Mouse (Mus musculus) neural tube, embryonic 11.5 days (tissue): ENCODE measurements at regions not wholly inside any gene's neighbourhood (a gene's known extent, or its start where the extent isn't known, plus 50 kb on each side); places are given as distances from the start of the nearest gene placed in this dataset.
A peak's percentile ranks its signal among the peaks of the same experiment; 100 is the strongest.

ENCODE experiments used
- ATAC-seq: fragments of 200-750 bp; cut with Nextera tagmentation; 2 replicates; pipeline ENCODE4 v1.8.0; 2017; ENCODE audit warnings: moderate number of reproducible peaks, mild to moderate bottlenecking, moderate TSS enrichment, moderate library complexity; ENCODE audit not compliant: insufficient read depth, low FRiP score, low TSS enrichment
- DNase-seq: peaks from one replicate; pipeline ENCODE4 v3.0.0-alpha.2; 2015; ENCODE audit warnings: low spot score
- H3K27ac ChIP-seq: fragments of 300-500 bp; sonication (generic); 2 replicates; pipeline ENCODE4 v1.5.1; 2014; ENCODE audit warnings: low read depth, mild to moderate bottlenecking, low read length
- H3K27me3 ChIP-seq: fragments of 300-500 bp; sonication (generic); 2 replicates; pipeline ENCODE4 v1.6.1; 2014; ENCODE audit warnings: mild to moderate bottlenecking, low read length, mixed read lengths; ENCODE audit not compliant: control insufficient read depth, insufficient read depth
- H3K36me3 ChIP-seq: fragments of 300-500 bp; sonication (generic); 2 replicates; pipeline ENCODE4 v1.6.1; 2014; ENCODE audit warnings: mild to moderate bottlenecking, low read length, moderate library complexity, mixed read lengths; ENCODE audit not compliant: control insufficient read depth, insufficient read depth
- H3K4me1 ChIP-seq: fragments of 300-500 bp; sonication (generic); 2 replicates; pipeline ENCODE4 v1.6.1; 2014; ENCODE audit warnings: low read length, mixed read lengths; ENCODE audit not compliant: control insufficient read depth, insufficient read depth
- H3K4me2 ChIP-seq: fragments of 300-500 bp; sonication (generic); 2 replicates; pipeline ENCODE4 v1.6.1; 2014; ENCODE audit warnings: low read depth, mild to moderate bottlenecking, moderate library complexity
- H3K4me3 ChIP-seq: fragments of 300-500 bp; sonication (generic); 2 replicates; pipeline ENCODE4 v1.5.1; 2014; ENCODE audit warnings: low read depth, low read length
- H3K9ac ChIP-seq: fragments of 300-500 bp; sonication (generic); 2 replicates; pipeline ENCODE4 v1.6.1; 2014; ENCODE audit warnings: mild to moderate bottlenecking, low read length
- H3K9me3 ChIP-seq: fragments of 300-500 bp; sonication (generic); 2 replicates; pipeline ENCODE4 v1.6.1; 2016; ENCODE audit warnings: low read length; ENCODE audit not compliant: control insufficient read depth
- WGBS: fragments of 180-500 bp; shearing (Covaris S2); extraction: QIAGEN DNeasy Blood & Tissue Kit; methylation state at CpG from one replicate; pipeline ENCODE4 v1.1.7; 2014; 5-methylcytosine and 5-hydroxymethylcytosine counted together

DNA sequence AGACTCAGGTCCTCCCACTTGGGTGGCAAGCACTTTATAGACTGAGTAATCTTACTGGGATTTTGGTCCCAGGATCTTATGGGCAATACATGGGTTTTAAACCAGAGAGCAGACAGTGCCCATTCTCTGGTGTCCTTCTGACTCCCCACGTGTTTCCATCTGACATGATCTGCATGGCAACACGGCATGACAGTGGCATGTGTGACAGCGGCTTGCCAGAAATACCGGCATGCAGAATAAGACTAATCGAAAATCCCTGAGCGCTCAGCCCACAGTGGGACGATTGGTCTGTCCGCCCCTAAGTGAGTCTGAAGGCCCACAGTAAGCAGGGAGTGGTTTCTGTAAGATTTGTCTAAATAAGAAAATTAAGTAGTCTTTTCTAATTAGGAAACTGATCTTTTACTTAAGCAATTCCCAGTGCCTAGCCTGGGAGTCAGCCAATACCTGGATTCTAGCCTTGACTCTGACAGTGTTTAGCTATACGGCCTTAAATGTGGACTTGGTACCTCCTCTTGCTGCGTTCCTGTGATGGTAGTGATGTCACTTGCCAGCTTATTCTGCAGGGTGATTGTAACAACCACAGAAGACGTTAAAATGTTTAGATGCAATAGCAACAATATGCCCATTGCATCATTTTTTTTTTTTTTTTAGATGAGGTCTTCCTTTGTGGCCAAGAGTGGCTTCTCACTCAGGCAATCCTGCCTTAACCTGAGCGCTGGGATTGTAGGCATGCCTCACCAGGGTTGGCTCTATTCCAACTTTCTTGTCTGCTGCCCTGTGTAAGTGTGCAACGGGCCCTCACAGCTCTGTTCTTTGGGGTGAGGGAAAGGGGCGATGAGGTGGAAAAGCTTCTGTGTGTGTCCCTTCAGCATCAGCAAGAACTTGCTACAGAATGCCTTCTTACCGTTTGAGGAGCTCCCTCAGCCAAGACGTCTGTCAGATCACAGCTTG lies 71.8 kb downstream of the Enc1 start:
- Histone ChIP-seq H3K9me3 (no peaks in the 10 kb centered on the region), H3K27ac (no peak overlapping the region), H3K4me2 (no peak overlapping the region), H3K9ac (no peak overlapping the region), H3K4me3 (no peak overlapping the region), H3K4me1 (peaks cover 23% of the 10 kb centered on the region), H3K27me3 (no peaks in the 10 kb centered on the region), H3K36me3 (no peaks in the 10 kb centered on the region)
- 82% methylated on average over 16 of the region's 16 CpGs for WGBS
- DNase-seq (no peak), ATAC-seq (no peak)

DNA sequence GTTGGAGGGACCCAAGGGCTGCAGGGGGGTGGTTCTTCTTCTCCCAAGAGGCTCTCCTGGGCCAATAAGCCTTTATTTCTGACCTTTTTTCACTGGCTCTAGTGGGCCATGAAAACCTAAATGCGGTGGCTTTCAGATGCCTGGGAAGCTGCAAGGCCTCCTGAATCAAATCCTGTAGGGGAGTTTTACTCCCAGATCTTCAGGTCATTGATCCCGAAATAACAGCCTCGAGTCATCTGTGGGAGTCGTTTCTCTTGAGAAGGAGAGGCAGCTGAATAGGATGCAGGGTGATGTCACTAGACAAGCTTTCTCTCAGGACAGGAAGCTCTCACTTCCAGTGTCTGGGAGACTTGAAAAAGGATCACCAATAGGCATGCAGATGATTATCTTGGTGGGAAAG lies 70.4 kb downstream of the Enc1 start:
- Histone ChIP-seq H3K4me3 (no peak overlapping the region), H3K9ac (no peak overlapping the region), H3K27me3 (no peaks in the 10 kb centered on the region), H3K4me1 (peaks cover 15% of the 10 kb centered on the region), H3K27ac (0 out of 2 replicates have a peak overlapping the region, but pooled peaks have one; percentile 42), H3K9me3 (no peaks in the 10 kb centered on the region), H3K4me2 (no peak overlapping the region), H3K36me3 (no peaks in the 10 kb centered on the region)
- WGBS: 9% methylated on average over 4 of the region's 4 CpGs
- DNase-seq: no peak
- ATAC-seq: 0 out of 2 replicates have a peak, but pooled peaks have one; percentile 55

DNA sequence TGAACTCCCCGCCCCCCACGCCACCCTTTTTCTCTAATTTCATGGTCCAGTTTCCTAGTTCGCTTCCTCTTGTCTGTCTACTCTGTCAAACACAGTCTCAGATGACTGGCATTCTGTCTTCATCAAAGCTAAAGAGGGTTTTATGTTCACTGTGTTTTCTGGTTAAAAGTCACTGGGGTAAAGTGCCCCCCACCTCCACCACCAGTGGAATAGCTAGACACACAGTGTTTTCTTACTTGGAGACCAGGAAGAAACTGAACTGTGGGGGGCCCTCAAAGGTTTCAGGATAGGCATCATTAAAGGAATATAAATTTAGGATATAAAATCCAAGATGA lies 69.9 kb downstream of the Enc1 start:
- 13% methylated on average over 3 of the region's 3 CpGs for WGBS
- Histone ChIP-seq H3K9me3 (no peaks in the 10 kb centered on the region), H3K4me1 (peaks cover 14% of the 10 kb centered on the region), H3K9ac (no peak overlapping the region), H3K36me3 (no peaks in the 10 kb centered on the region), H3K4me2 (no peak overlapping the region), H3K27ac (0 out of 2 replicates have a peak overlapping the region, but pooled peaks have one; percentile 42), H3K4me3 (no peak overlapping the region), H3K27me3 (no peaks in the 10 kb centered on the region)
- no peak for ATAC-seq
- DNase-seq: no peak

DNA sequence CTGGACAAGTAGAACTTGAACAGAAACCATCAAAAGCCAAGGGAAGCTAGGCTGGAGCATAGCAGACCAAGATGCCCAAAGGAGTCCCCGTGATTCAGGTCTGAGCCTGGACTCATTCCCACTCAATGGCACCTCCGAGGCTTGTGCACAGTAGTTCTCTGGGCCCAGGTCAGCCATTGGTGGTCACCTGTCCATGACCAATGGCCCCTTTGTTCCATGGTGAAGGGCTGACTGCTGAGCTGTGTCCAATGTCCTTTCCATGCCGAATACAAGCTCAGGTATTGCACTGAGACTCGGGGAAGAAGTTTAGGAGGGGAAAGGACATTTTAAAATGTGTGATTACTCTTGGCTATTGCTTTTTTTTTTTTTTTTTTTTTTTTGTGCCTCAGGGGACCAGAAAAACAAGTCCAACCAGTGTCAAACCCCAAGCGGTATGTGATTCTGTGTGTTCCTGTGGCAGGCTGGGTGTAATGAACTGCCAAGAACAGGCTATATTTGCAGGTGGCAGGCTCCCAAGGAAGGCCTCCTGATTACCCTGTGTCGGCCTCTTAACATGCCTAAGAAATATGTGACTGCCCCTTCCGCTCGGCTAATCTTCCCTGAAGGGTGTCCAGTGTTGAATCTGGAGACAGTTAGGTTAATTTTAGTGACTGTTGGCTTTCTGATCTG lies 69.4 kb downstream of the Enc1 start:
- Histone ChIP-seq H3K9me3 (no peaks in the 10 kb centered on the region), H3K4me1 (peaks cover 14% of the 10 kb centered on the region), H3K4me2 (no peak overlapping the region), H3K4me3 (no peak overlapping the region), H3K36me3 (no peaks in the 10 kb centered on the region), H3K27me3 (no peaks in the 10 kb centered on the region), H3K9ac (no peak overlapping the region), H3K27ac (0 out of 2 replicates have a peak overlapping the region, but pooled peaks have one; percentile 42)
- DNase-seq (no peak), ATAC-seq (no peak)
- WGBS: 31% methylated on average over 8 of the region's 8 CpGs

DNA sequence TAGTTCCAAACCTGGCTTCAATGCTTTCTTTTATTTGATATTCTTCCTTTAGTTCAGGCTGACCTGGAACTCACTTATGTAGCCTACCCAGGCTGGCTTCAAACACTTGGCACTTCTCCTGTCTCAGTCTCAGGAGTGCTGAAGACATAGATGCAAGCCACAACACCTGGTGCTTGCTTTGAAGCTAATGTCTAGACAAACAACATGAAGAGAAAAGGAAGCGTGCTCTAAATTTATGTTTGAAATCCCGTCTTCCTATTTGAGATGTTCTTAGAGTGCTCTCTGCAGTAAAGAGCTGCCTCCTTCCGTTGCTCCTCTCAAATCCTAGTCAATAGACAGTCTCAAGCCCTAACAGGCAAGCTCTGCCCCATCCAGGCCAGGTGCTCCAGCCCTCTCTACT lies 68.5 kb downstream of the Enc1 start:
- H3K4me1 ChIP-seq: peaks cover 14% of the 10 kb centered on the region
- H3K9ac ChIP-seq: no peak overlapping the region
- no peaks in the 10 kb centered on the region for H3K27me3 ChIP-seq
- no peak overlapping the region for H3K4me2 ChIP-seq
- H3K9me3 ChIP-seq: no peaks in the 10 kb centered on the region
- H3K4me3 ChIP-seq: no peak overlapping the region
- 87% methylated on average over 3 of the region's 3 CpGs for WGBS
- no peak overlapping the region for H3K27ac ChIP-seq
- ATAC-seq (no peak), DNase-seq (no peak)
- H3K36me3 ChIP-seq: no peaks in the 10 kb centered on the region

DNA sequence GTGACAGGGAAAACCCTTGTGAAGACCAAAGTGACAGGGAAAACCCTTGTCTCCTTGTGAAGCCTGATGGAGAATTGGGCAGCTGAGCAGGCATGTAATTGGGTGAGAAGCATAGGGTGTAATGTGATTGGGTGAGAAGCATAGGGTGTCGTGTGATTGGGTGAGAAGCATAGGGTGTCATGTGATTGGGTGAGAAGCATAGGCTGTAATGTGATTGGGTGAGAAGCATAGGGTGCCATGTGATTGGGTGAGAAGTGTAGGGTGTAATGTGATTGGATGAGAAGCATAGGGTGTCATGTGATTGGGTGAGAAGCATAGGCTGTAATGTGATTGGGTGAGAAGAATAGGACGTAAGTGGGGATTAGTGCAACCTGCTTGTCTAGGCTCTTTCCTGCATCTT lies 67.5 kb downstream of the Enc1 start:
- Histone ChIP-seq H3K27ac (no peak overlapping the region), H3K36me3 (no peaks in the 10 kb centered on the region), H3K9me3 (no peaks in the 10 kb centered on the region), H3K4me2 (no peak overlapping the region), H3K4me3 (no peak overlapping the region), H3K4me1 (peaks cover 14% of the 10 kb centered on the region), H3K27me3 (no peaks in the 10 kb centered on the region), H3K9ac (no peak overlapping the region)
- 91% methylated on average over 2 of the region's 2 CpGs for whole genome bisulfite sequencing
- ATAC-seq (no peak), DNase-seq (no peak)
